Mouse (Mus musculus) olfactory bulb, adult 2 months (tissue): Measurements from ENCODE around the gene Daam1.

Experiments used
- CTCF ChIP-seq: fragments of 200-500 bp; IDR thresholded peaks from 2 replicates; pipeline ENCODE4 v1.5.1; 2012; ENCODE audit warnings: low read depth, mild to moderate bottlenecking, low read length, moderate library complexity; ENCODE audit not compliant: insufficient read depth
- POLR2A ChIP-seq: fragments of 200-500 bp; IDR thresholded peaks from 2 replicates; pipeline ENCODE4 v1.6.1; 2012; ENCODE audit warnings: mild to moderate bottlenecking, low read depth, low read length, moderate library complexity; ENCODE audit not compliant: insufficient read depth

GRCm38 (mm10) chr12:71855730-71856479 is 25.0 kb downstream of the Daam1 start:
- TF ChIP-seq POLR2A (no peak), CTCF (no peak)
